Mouse (Mus musculus): Measurements from ENCODE around the gene Adam23. TPM values are rescaled to one million over a fixed set of nuclear protein-coding genes. Genes with fewer than 3 reads are reported as not detected.

Adam23 gene
- polyA plus RNA-seq, 1 experiment from 2014 or later = 8.9 TPM

- ATAC-seq = no peak
- Histone ChIP-seq H3K36me3 (ENCODE audit: poor library complexity, severe bottlenecking) (no peaks in the 10 kb centered on the region), H3K27me3 (no peaks in the 10 kb centered on the region), H3K9me3 (replicated peaks) (no peaks in the 10 kb centered on the region), H3K4me1 (peaks cover 7% of the 10 kb centered on the region; the same call in 1 of the 2 replicates), H3K27ac (no peak overlapping the region), H3K9ac (no peak overlapping the region), H3K4me3 (no peak overlapping the region), H3K4me2 (no peak overlapping the region)
- 88% methylated on average over 4 of the region's 4 CpGs for WGBS
These were observed 116.3 kb downstream of the Adam23 start for GRCm38 (mm10) chr1:63561772-63562520.

DNA sequence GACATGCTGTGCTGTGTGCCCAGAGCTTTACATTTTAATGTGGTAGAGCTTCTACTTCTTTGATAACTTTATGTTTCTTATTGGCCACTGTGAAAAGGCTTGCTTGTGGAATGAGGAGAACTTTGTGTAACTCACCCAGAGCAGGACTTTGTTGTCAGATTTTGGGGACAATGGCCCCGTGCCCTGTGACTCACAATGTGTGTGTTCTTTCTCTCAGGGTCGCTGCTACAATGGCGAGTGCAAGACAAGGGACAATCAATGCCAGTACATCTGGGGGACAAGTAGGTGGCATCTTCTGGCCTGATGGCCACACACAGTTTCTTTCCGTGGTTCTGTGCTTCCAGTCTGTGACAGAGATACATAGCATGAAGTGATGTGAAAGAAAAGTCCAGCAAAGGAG lies 118.2 kb downstream of the Adam23 start:
- Histone ChIP-seq H3K4me2 (no peak overlapping the region), H3K36me3 (ENCODE audit: poor library complexity, severe bottlenecking) (no peaks in the 10 kb centered on the region), H3K27me3 (no peaks in the 10 kb centered on the region), H3K9ac (no peak overlapping the region), H3K27ac (no peak overlapping the region), H3K9me3 (replicated peaks) (no peaks in the 10 kb centered on the region), H3K4me1 (peaks cover 7% of the 10 kb centered on the region; the same call in 1 of the 2 replicates), H3K4me3 (no peak overlapping the region)
- no peak for ATAC-seq
- 18% methylated on average over 4 of the region's 4 CpGs for whole genome bisulfite sequencing

GRCm38 (mm10) chr1:63566501-63566900 lies 120.8 kb downstream of the Adam23 start:
- Histone ChIP-seq H3K27me3 (no peaks in the 10 kb centered on the region), H3K9me3 (replicated peaks) (no peaks in the 10 kb centered on the region), H3K4me2 (no peak overlapping the region), H3K4me3 (no peak overlapping the region), H3K4me1 (peaks cover 7% of the 10 kb centered on the region; the same call in 1 of the 2 replicates), H3K27ac (0 out of 2 replicates have a peak overlapping the region, but pooled peaks have one; percentile 20), H3K9ac (no peak overlapping the region), H3K36me3 (ENCODE audit: poor library complexity, severe bottlenecking) (no peaks in the 10 kb centered on the region)
- WGBS = 18% methylated on average over 7 of the region's 7 CpGs
- no peak for ATAC-seq

GRCm38 (mm10) chr1:63567031-63567430 lies 121.3 kb downstream of the Adam23 start:
- H3K4me2 ChIP-seq = no peak overlapping the region
- H3K36me3 ChIP-seq (ENCODE audit: poor library complexity, severe bottlenecking) = no peaks in the 10 kb centered on the region
- H3K4me3 ChIP-seq = no peak overlapping the region
- H3K4me1 ChIP-seq = peaks cover 13% of the 10 kb centered on the region
- WGBS = 59% methylated on average over 4 of the region's 4 CpGs
- H3K27ac ChIP-seq = no peak overlapping the region
- ATAC-seq = no peak
- H3K9me3 ChIP-seq (replicated peaks) = no peaks in the 10 kb centered on the region
- no peaks in the 10 kb centered on the region for H3K27me3 ChIP-seq
- H3K9ac ChIP-seq = no peak overlapping the region

- Histone ChIP-seq H3K4me3 (no peak overlapping the region), H3K27me3 (no peaks in the 10 kb centered on the region), H3K27ac (0 out of 2 replicates have a peak overlapping the region, but pooled peaks have one; percentile 32), H3K36me3 (ENCODE audit: poor library complexity, severe bottlenecking) (no peaks in the 10 kb centered on the region), H3K4me2 (no peak overlapping the region), H3K9me3 (replicated peaks) (no peaks in the 10 kb centered on the region), H3K4me1 (peaks cover 34% of the 10 kb centered on the region), H3K9ac (no peak overlapping the region)
- peak; percentile 71; the same call in 1 of the 2 replicates for ATAC-seq
- WGBS = 36% methylated on average over 7 of the region's 7 CpGs
These were observed 126.5 kb downstream of the Adam23 start for GRCm38 (mm10) chr1:63572229-63572628.

GRCm38 (mm10) chr1:63573432-63573831 lies 127.7 kb downstream of the Adam23 start:
- peak overlapping the region; percentile 72 for H3K27ac ChIP-seq
- no peaks in the 10 kb centered on the region for H3K9me3 ChIP-seq (replicated peaks)
- H3K4me2 ChIP-seq = peak overlapping the region; percentile 37
- peak; percentile 73 for ATAC-seq
- no peaks in the 10 kb centered on the region for H3K36me3 ChIP-seq (ENCODE audit: poor library complexity, severe bottlenecking)
- WGBS = 11% methylated on average over 6 of the region's 6 CpGs
- no peak overlapping the region for H3K9ac ChIP-seq
- no peaks in the 10 kb centered on the region for H3K27me3 ChIP-seq
- H3K4me3 ChIP-seq = no peak overlapping the region
- H3K4me1 ChIP-seq = peaks cover 34% of the 10 kb centered on the region

DNA sequence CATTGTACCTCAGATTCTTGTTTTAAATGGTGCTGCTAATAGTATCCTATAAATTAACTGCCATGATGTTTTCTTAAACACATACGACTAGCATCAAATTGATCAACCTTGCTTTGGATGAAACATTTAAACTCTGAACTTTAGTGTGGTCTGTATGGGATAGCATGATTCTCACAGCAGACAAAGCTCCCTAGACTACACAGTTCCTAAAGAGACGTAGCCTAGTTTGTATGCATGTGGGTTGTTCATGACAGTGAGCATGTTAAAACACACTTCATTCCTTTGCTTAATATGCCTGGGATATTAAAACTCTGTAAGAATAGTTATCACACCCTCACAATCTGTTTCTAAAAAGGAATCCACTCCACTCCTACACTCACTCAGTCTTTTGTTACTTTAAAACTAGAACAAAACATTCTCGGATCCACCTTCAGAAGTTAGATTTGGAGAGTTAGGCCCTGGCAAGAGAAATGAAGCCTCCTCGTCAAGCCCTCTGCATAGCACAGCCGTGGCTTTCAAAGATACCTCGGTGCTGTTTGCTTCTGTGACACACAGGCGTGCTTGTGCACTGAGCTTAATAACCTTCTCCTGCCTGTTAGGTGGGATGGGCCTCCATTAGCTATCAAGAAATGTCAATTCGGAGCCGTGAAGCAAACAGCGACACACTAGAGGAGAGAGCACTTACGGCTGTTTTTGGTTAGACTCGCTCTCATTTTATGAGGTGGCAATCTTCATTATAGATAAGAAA lies 128.3 kb downstream of the Adam23 start:
- no peaks in the 10 kb centered on the region for H3K36me3 ChIP-seq (ENCODE audit: poor library complexity, severe bottlenecking)
- H3K9ac ChIP-seq = no peak overlapping the region
- H3K9me3 ChIP-seq (replicated peaks) = no peaks in the 10 kb centered on the region
- peaks cover 34% of the 10 kb centered on the region for H3K4me1 ChIP-seq
- WGBS = 43% methylated on average over 12 of the region's 12 CpGs
- peak overlapping the region; percentile 37; the same call in 1 of the 2 replicates for H3K4me2 ChIP-seq
- no peak overlapping the region for H3K4me3 ChIP-seq
- H3K27me3 ChIP-seq = no peaks in the 10 kb centered on the region
- ATAC-seq = peak; percentile 43; the same call in 1 of the 2 replicates
- peak overlapping the region; percentile 72 for H3K27ac ChIP-seq

DNA sequence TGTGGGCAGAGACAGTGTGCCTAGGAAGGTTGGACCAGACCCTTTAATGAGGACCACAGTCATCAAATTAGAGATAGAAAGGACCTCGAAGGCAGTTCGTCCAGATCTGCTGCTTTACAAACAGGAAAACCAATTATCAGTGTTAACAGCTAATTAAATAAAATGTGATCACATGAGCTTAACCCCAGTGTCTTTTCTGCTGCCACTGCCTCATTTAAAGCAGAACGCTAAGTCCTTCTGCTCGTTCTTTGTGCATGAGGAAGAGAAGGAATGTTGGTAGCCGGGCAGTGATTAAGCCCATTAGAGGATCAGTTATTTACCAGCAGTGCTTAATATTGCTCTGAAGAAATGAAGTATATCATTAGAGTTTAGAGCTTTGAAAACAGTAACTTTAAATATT lies 131.1 kb downstream of the Adam23 start:
- H3K36me3 ChIP-seq (ENCODE audit: poor library complexity, severe bottlenecking) = no peaks in the 10 kb centered on the region
- H3K4me2 ChIP-seq = no peak overlapping the region
- 9% methylated on average over 5 of the region's 5 CpGs for WGBS
- no peak overlapping the region for H3K9ac ChIP-seq
- H3K4me3 ChIP-seq = no peak overlapping the region
- no peak overlapping the region for H3K27ac ChIP-seq
- no peaks in the 10 kb centered on the region for H3K9me3 ChIP-seq (replicated peaks)
- H3K27me3 ChIP-seq = no peaks in the 10 kb centered on the region
- H3K4me1 ChIP-seq = peaks cover 30% of the 10 kb centered on the region
- no peak; the same call in 1 of the 2 replicates for ATAC-seq

DNA sequence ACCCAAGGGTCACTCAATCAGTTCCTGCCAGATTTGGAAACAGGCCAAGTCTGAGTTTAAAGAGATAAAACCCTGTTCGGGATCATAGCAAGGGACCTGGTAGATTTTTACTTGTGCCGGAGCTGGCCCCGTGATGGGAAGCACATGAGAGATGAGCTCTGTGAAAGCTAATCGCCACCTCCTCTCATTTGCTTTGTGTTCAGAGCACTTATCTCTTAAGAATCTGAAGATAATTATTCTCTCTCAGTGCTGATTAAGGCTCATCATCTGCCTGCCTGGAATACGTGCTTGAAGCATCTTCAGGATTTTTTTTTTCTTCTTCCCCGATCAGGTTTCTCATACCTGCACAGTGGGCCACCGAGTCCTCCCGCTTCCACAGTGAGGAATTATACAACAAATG lies 133.5 kb downstream of the Adam23 start:
- WGBS = 65% methylated on average over 8 of the region's 8 CpGs
- no peaks in the 10 kb centered on the region for H3K9me3 ChIP-seq (replicated peaks)
- no peak overlapping the region for H3K4me2 ChIP-seq
- H3K27me3 ChIP-seq = no peaks in the 10 kb centered on the region
- H3K36me3 ChIP-seq (ENCODE audit: poor library complexity, severe bottlenecking) = no peaks in the 10 kb centered on the region
- no peak overlapping the region for H3K4me3 ChIP-seq
- H3K4me1 ChIP-seq = peaks cover 8% of the 10 kb centered on the region
- H3K27ac ChIP-seq = no peak overlapping the region
- peak; percentile 21; the same call in 1 of the 2 replicates for ATAC-seq
- H3K9ac ChIP-seq = no peak overlapping the region

DNA sequence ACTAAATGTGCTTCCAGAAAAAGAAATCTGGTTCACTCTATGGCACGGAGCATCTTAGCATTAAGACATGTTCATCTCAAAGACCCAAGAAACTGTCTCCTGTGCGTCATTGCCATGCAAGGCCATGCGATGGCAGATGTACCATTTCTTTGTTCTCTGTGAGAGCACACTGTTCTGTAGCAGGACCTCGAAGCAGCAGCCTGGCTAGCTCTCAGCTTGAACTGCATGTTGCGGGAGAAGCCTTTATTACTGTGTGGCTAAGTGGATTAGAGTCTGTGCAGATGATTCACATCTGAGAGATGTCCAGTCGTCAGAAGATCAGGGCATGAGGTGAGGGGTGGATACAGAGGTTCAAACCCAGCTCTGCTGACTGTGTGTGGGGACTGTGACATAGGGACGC lies 141.2 kb downstream of the Adam23 start:
- H3K9ac ChIP-seq = no peak overlapping the region
- no peaks in the 10 kb centered on the region for H3K9me3 ChIP-seq (replicated peaks)
- peak overlapping the region; percentile 22; the same call in 1 of the 2 replicates for H3K27ac ChIP-seq
- H3K36me3 ChIP-seq (ENCODE audit: poor library complexity, severe bottlenecking) = no peaks in the 10 kb centered on the region
- no peak overlapping the region for H3K4me2 ChIP-seq
- H3K4me1 ChIP-seq = no peaks in the 10 kb centered on the region
- no peaks in the 10 kb centered on the region for H3K27me3 ChIP-seq
- ATAC-seq = no peak
- WGBS = 68% methylated on average over 7 of the region's 7 CpGs
- no peak overlapping the region for H3K4me3 ChIP-seq

GRCm38 (mm10) chr1:63603870-63604500 lies 158.3 kb downstream of the Adam23 start:
- ATAC-seq = no peak
- H3K36me3 ChIP-seq (ENCODE audit: poor library complexity, severe bottlenecking) = no peaks in the 10 kb centered on the region
- H3K27ac ChIP-seq = no peak overlapping the region
- H3K9me3 ChIP-seq (replicated peaks) = no peaks in the 10 kb centered on the region
- WGBS = 54% methylated on average over 3 of the region's 3 CpGs
- H3K4me2 ChIP-seq = no peak overlapping the region
- no peak overlapping the region for H3K9ac ChIP-seq
- no peaks in the 10 kb centered on the region for H3K27me3 ChIP-seq
- no peak overlapping the region for H3K4me3 ChIP-seq
- no peaks in the 10 kb centered on the region for H3K4me1 ChIP-seq

DNA sequence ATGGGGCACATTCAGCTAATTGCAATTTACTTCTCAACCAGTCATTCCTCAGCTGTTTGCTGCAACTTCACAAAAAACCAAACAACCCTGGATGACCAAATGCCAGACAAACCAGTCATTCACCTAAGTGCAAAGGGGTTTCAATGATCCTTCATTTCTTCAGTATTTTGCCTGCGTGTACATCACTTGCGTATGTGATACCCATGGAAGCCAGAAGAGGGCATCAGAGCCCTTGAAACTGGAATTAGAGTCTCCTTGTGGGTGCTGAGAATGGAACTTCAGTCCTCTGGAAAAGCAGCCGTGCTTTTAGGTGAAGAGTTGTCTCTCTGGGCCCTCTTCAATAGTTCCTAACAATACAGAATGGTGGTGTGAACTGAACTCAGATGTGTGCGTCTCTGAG lies 163.9 kb downstream of the Adam23 start:
- no peak overlapping the region for H3K9ac ChIP-seq
- no peaks in the 10 kb centered on the region for H3K9me3 ChIP-seq (replicated peaks)
- H3K27me3 ChIP-seq = 0 out of 2 replicates have a peak, but pooled peaks cover 11% of the 10 kb centered on the region
- no peaks in the 10 kb centered on the region for H3K36me3 ChIP-seq (ENCODE audit: poor library complexity, severe bottlenecking)
- H3K4me1 ChIP-seq = peaks cover 5% of the 10 kb centered on the region
- no peak overlapping the region for H3K4me2 ChIP-seq
- WGBS = 92% methylated on average over 4 of the region's 4 CpGs
- H3K4me3 ChIP-seq = no peak overlapping the region
- no peak for ATAC-seq
- no peak overlapping the region for H3K27ac ChIP-seq
